Mouse (Mus musculus) CD4-positive, CD25-positive, alpha-beta regulatory T cell, adult 4 months (primary cell): ENCODE measurements around the gene Cysltr2. TPM values are rescaled to one million over a fixed set of nuclear protein-coding genes. Genes with fewer than 3 reads are reported as not detected.
A peak's percentile ranks its signal among the peaks of the same experiment; 100 is the strongest.

Source experiments
- ATAC-seq: one replicate; pipeline ENCODE4 v1.8.0; 2017
- polyA plus RNA-seq, 2 experiments: library from polyadenylated mRNA; unstranded; fragments of 100-300 nt; shearing (Covaris generic); gene quantifications; one replicate each; pipeline ENCODE4 v1.2.1; 2017

Gene Cysltr2
- polyA plus RNA-seq, 2 experiments from 2014 or later: 24.1 to 33.8 TPM

DNA sequence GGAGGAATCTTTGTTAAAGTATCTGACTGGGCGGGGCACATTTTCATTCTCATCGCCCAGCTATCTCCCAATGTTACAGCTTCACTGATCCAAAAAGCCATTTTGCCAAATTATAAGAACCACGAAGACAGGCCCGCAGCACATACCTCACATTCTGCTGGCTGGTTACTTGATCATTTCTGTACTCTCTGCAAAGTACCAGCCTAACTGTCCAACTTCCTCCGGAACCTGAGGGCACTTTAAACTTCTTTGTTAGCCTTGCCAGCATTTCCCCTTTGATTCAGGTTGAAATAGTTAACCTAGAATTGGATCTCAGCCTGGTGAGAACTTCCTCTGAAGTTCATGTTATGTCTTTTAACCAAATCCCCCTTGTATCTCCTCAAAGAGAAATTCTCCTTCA lies 63.8 kb downstream of the Cysltr2 start:
- ATAC-seq: peak; percentile 31

- peak; percentile 94 for ATAC-seq
Measured at GRCm38 (mm10) chr14:72983456-72983855, 65.5 kb downstream of the Cysltr2 start.

DNA sequence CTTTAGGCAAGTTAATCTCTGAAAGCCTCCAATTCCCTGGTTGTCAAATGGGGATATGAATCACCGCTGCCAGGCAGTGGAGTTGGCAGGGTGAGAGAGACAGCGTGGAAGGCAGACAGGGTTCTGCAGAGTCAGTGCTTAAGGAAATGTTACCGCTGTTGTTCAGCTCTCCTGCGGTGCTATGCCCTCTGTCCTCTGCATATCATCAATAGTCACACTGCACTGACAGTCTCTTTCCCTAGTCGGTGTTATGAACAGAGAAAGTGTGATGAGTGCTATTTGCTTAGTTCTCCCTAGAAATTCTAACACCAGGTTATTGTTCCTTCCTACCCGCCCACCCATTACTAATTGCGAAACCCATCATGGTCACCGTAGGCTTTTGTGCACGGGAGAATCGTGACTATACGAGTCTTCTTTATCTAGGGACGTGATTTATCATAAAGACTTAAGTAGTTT lies 65.9 kb downstream of the Cysltr2 start:
- no peak for ATAC-seq

DNA sequence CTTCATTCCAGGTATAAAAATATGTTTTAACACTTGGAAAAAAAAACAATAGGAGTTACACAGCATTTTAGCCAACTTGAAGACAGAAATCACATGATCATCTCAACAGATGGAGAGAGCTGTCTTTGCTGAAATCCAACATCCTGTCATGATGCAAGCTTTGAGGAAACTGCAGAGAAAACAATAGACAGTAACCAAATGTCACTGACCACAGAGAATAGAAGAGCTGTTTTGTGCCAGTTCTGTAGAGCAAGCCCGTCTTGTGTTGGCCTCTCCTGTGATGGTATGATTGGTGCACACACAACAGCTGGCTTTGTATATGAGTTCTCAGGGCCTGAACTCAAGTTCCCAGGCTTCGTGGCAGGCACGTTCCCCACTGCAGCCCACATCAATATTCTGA lies 68.2 kb downstream of the Cysltr2 start:
- no peak for ATAC-seq

GRCm38 (mm10) chr14:72980106-72980505 lies 68.8 kb downstream of the Cysltr2 start:
- ATAC-seq: no peak

GRCm38 (mm10) chr14:72976111-72976510 lies 72.8 kb downstream of the Cysltr2 start:
- no peak for ATAC-seq

Other genes starting within 250 kb of the Cysltr2 start
- gene Rcbtb2, start 73.9 kb upstream of the Cysltr2 start, polyA plus RNA-seq: 10 to 100 TPM; 55.6 to 61.4 TPM
- gene Lpar6, start 188.8 kb upstream of the Cysltr2 start, polyA plus RNA-seq: 10 to 100 TPM; 40.4 to 41.5 TPM